Mouse (Mus musculus): ENCODE results near the gene Serpine2.

The Serpine2 gene

GRCm38 (mm10) chr1:79757597-79757996 is 103.4 kb downstream of the Serpine2 start:
- CTCF ChIA-PET: no interaction called here

DNA sequence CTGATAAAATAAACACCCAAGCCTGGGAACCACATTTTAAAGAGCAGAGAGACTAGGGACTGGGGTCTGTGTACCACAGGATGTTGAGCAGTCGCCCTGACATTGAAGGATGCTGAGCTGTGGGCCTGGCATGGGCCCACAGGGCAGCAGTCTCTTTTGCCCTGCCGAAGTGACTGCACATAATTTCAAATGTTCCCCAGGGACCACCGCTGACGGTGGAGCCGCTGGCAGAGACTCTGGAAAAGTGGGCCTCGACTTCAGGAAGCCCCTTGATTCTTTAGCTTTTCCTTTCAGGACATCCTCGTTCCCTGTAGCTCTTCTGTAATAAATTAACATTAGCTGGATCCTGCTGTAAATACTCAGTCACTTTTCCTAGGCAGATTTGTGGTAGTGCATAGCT is 103.8 kb downstream of the Serpine2 start:
- CTCF ChIA-PET: no interaction called here

- CTCF ChIA-PET: no interaction called here
These were observed 104.6 kb downstream of the Serpine2 start for GRCm38 (mm10) chr1:79756417-79756816.

GRCm38 (mm10) chr1:79755376-79755775 is 105.6 kb downstream of the Serpine2 start:
- CTCF ChIA-PET: no interaction called here

DNA sequence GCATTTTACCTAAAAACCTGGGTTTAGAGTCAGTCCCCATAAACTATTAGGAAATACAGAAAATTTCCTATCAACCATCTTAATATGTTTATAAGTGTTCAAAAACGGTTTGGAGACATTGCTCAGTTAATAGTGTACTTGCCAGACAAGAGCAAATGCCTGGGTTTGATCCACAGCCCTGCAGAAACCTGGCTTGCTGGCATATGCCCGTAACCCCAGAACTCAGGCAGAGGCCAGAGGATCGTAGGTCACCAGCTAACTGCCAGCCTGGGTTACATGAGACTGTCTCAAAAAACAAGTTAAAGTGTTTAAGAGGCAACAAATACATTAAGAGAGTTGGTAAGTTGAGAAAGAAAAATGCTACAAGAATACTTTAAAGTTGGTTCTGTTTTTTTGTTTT is 106.0 kb downstream of the Serpine2 start:
- CTCF ChIA-PET: no interaction called here

DNA sequence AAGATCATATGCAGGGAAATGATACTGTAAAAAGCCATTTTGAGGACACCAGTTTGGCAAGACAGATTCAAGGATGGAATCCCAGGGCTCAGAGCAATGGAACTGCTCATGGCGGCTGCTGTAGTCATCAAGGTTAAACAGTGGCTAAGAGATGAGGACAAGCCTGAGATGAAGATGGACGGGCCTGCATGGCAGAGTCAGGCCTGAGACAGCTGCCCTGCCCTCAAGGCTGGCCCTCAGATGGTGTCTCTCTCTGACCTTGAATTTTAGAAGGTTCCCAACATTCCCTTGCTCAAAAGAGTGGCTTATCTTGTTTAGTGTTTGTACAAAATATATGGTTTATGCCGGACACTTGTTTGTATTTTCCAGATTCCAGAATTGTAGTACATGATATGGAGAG is 107.5 kb downstream of the Serpine2 start:
- CTCF ChIA-PET: interaction anchor here (0.6 to 0.7 kb wide), 2 partner anchors 15 to 23 kb away, joined by 3 to 4 read pairs; no protein-coding TSS in a partner anchor

DNA sequence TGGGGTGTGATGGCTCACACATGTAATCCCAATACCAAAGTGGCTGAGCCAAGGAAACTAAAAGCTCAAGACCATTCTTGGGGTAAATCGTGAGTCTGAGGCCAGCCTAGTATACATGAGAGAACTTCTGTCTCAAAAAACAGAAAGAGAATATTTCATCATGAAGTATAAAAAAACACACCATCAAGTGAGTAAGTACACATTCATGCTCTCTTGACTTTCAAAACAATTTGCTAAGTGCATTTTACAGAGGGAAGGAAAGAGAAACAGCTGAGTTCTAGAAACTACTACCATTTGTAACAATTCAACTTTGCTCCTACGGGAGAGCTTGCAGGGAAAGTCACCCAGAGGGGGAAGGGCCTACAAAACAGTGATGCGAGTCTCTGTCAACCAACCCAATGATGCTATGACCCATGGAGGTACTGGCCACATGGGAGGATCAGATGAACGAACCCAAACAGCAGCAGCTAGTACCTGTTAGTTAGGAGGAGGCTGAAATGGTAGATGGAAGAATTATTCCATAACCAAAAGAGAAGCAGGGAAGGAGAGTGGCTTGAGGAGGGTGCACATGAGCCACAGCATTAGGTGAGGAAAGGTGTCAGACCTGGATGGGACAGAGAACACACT is 108.2 kb downstream of the Serpine2 start:
- CTCF ChIA-PET: interaction anchor here (0.7 kb wide), 2 partner anchors 22 to 35 kb away, joined by 3 read pairs; no protein-coding TSS in a partner anchor

GRCm38 (mm10) chr1:79752015-79752695 is 108.8 kb downstream of the Serpine2 start:
- CTCF ChIA-PET: interaction anchor here (0.7 kb wide), 1 partner anchor 36 kb away, joined by 3 read pairs; no protein-coding TSS in a partner anchor

- CTCF ChIA-PET: no interaction called here
These were observed 109.8 kb downstream of the Serpine2 start for GRCm38 (mm10) chr1:79751186-79751585.

- CTCF ChIA-PET: no interaction called here
These were observed 114.9 kb downstream of the Serpine2 start for GRCm38 (mm10) chr1:79746056-79746455.
